8 mouse cellular contexts compared by ENCODE assay signal in the genomic region with DNA sequence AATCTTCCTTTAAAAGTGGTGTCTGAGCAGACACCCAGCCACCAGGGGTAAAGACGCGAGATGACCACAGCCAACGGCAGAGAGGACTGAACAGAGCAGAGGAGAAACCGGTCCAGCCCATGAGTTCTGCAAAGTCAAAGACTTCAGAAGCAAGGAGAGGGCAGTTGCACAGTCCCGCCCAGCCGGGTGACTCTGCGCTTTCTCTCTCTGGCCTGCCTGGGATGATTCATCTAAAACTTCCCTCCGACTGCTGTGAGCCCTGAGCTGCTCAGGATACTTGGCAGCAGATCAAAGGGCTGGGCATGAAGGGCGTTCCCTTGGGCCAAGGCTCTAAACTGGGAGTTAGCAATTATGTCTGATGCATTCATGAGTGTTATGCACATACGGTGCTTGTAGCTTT. TPM values are rescaled to one million over a fixed set of nuclear protein-coding genes. Genes with fewer than 3 reads are reported as not detected.
DNase-seq lines count a peak whose midpoint lies in the region; ATAC-seq and TF ChIP-seq lines count a peak whose summit lies in the region.

No protein-coding gene starts in this region.

- WGBS in forebrain, embryonic 14.5 days: 39% methylated on average over 10 of the region's 10 CpGs
- 10% methylated on average over 10 of the region's 10 CpGs for WGBS in limb, embryonic 14.5 days
- WGBS in midbrain, embryonic 14.5 days: 43% methylated on average over 10 of the region's 10 CpGs

- TF ChIP-seq POLR2A in limb, embryonic 14.5 days (IDR thresholded peaks at IDR 0.05; ENCODE audit: borderline replicate concordance, extremely low read depth, insufficient read depth, insufficient read length): no peak

- H3K9me3 ChIP-seq in forebrain, embryonic 14.5 days (replicated peaks; ENCODE audit: control insufficient read depth, low read length): no peaks in the 10 kb centered on the region
- no peaks in the 10 kb centered on the region for H3K9me3 ChIP-seq in limb, embryonic 14.5 days (ENCODE audit: control insufficient read depth, low read length)
- no peaks in the 10 kb centered on the region for H3K9me3 ChIP-seq in midbrain, embryonic 14.5 days (ENCODE audit: control insufficient read depth, low read length)

- DNase-seq in right cerebral cortex, postnatal 14 days: peak; percentile 31
- DNase-seq in right cerebral cortex, postnatal 25 days: no peak
- DNase-seq in forebrain, embryonic 14.5 days (ENCODE audit: low spot score): peak; percentile 78
- DNase-seq in limb, embryonic 14.5 days (ENCODE audit: low spot score): peak; percentile 84
- DNase-seq in midbrain, embryonic 14.5 days: peak; percentile 82
- peak; percentile 45 for DNase-seq in urinary bladder, adult 2 months (ENCODE audit: low spot score)
- no peak for DNase-seq in cerebellum, postnatal 36 days

- H3K4me2 ChIP-seq in forebrain, embryonic 14.5 days (ENCODE audit: low read length): no peak overlapping the region
- H3K4me2 ChIP-seq in limb, embryonic 14.5 days (replicated peaks; ENCODE audit: low read depth, low read length, severe bottlenecking): peak overlapping the region; percentile 15; the same call in 1 of the 2 replicates
- H3K4me2 ChIP-seq in midbrain, embryonic 14.5 days (ENCODE audit: low read length): no peak overlapping the region

- H3K9ac ChIP-seq in forebrain, embryonic 14.5 days (ENCODE audit: low read length): no peak overlapping the region
- H3K9ac ChIP-seq in limb, embryonic 14.5 days (ENCODE audit: low read depth, low read length, severe bottlenecking): no peak overlapping the region
- no peak overlapping the region for H3K9ac ChIP-seq in midbrain, embryonic 14.5 days (replicated peaks; ENCODE audit: low read length)

- H3K27ac ChIP-seq in forebrain, embryonic 14.5 days (ENCODE audit: low read depth, low read length): no peak overlapping the region
- no peak overlapping the region for H3K27ac ChIP-seq in limb, embryonic 14.5 days (replicated peaks; ENCODE audit: low read depth, low read length)
- H3K27ac ChIP-seq in midbrain, embryonic 14.5 days (replicated peaks; ENCODE audit: low read depth, low read length): no peak overlapping the region

- H3K4me1 ChIP-seq in forebrain, embryonic 14.5 days (ENCODE audit: control insufficient read depth, insufficient read depth, low read length): no peaks in the 10 kb centered on the region
- peaks cover 14% of the 10 kb centered on the region for H3K4me1 ChIP-seq in limb, embryonic 14.5 days (ENCODE audit: control insufficient read depth, insufficient read depth, low read length)
- no peaks in the 10 kb centered on the region for H3K4me1 ChIP-seq in midbrain, embryonic 14.5 days (ENCODE audit: control insufficient read depth, insufficient read depth, low read length)

- ATAC-seq in forebrain, embryonic 14.5 days: peak; percentile 58
- ATAC-seq in hematopoietic stem cell, adult 5-6 weeks (replicated peaks in 1 of 2; ENCODE audit: insufficient read depth in 1 of 2, low FRiP score in 2 of 2, low TSS enrichment in 1 of 2, low read depth in 1 of 2, poor library complexity in 2 of 2, severe bottlenecking in 2 of 2): peak; percentile 91 to 96
- peak; percentile 48 for ATAC-seq in limb, embryonic 14.5 days (ENCODE audit: low FRiP score, low read depth)
- ATAC-seq in midbrain, embryonic 14.5 days (ENCODE audit: low FRiP score, low TSS enrichment): peak; percentile 53; the same call in 1 of the 2 replicates

- H3K4me3 ChIP-seq in forebrain, embryonic 14.5 days (ENCODE audit: low read depth, low read length): no peak overlapping the region
- no peak overlapping the region for H3K4me3 ChIP-seq in limb, embryonic 14.5 days (replicated peaks; ENCODE audit: low read length)
- no peak overlapping the region for H3K4me3 ChIP-seq in midbrain, embryonic 14.5 days (replicated peaks; ENCODE audit: low read depth, low read length)

- H3K36me3 ChIP-seq in forebrain, embryonic 14.5 days (ENCODE audit: control insufficient read depth, insufficient read depth, low read length): no peaks in the 10 kb centered on the region
- H3K36me3 ChIP-seq in limb, embryonic 14.5 days (ENCODE audit: control insufficient read depth, insufficient read depth, low read length): no peaks in the 10 kb centered on the region
- no peaks in the 10 kb centered on the region for H3K36me3 ChIP-seq in midbrain, embryonic 14.5 days (ENCODE audit: control insufficient read depth, insufficient read depth, low read length)

- H3K27me3 ChIP-seq in forebrain, embryonic 14.5 days (replicated peaks; ENCODE audit: control insufficient read depth, insufficient read depth, low read length): no peaks in the 10 kb centered on the region
- no peaks in the 10 kb centered on the region for H3K27me3 ChIP-seq in limb, embryonic 14.5 days (ENCODE audit: control insufficient read depth, insufficient read depth, low read length)
- no peaks in the 10 kb centered on the region for H3K27me3 ChIP-seq in midbrain, embryonic 14.5 days (ENCODE audit: control insufficient read depth, insufficient read depth, low read length)

RNA-seq across cellular contexts. Expression of gene Gipc2, which starts 51.2 kb away (rescaled TPM):
- 3.1 and 4.7 TPM in 2 replicates for polyA plus RNA-seq in forebrain, embryonic 14.5 days (2014; fragmentation: Nextera tagmentation; extraction: Ambion mirVana)
- not detected in 2 replicates for total RNA-seq in hematopoietic stem cell, adult 5-6 weeks (2017)
- polyA plus RNA-seq in limb, embryonic 14.5 days (2012; rRNA removed): 0.79 and 2.6 TPM in 2 replicates
- polyA plus RNA-seq in limb, embryonic 14.5 days (2014; fragmentation: Nextera tagmentation; extraction: Ambion mirVana): 2.9 and 4.3 TPM in 2 replicates
- polyA plus RNA-seq in midbrain, embryonic 14.5 days (2014; fragmentation: Nextera tagmentation; extraction: Ambion mirVana): 9.3 and 11.5 TPM in 2 replicates
- 3.3 and 4.9 TPM in 2 replicates for polyA plus RNA-seq in urinary bladder, adult 2 months (2012; rRNA removed)

Comparison
In these comparisons a context has a peak if more than half of its experiments do, and no peak if none do; other contexts are left out.
1. DNase-seq: peak in right cerebral cortex, postnatal 14 days (single experiment), forebrain, embryonic 14.5 days (single experiment), limb, embryonic 14.5 days (single experiment), midbrain, embryonic 14.5 days (single experiment) and urinary bladder, adult 2 months (single experiment); none in right cerebral cortex, postnatal 25 days (single experiment) and cerebellum, postnatal 36 days (0 of 2).
2. Peak in every context shown above with its lines, with median percentiles within 50 percentile points of each other: ATAC-seq.